28 mouse cellular contexts compared by ENCODE assay signal in genomic region chr7:19500420-19501363, GRCm38 (mm10). TPM values are rescaled to one million over a fixed set of nuclear protein-coding genes. Genes with fewer than 3 reads are reported as not detected.
A peak's percentile ranks its signal among the peaks of the same experiment; 100 is the strongest.
DNase-seq lines count a peak whose midpoint lies in the region; ATAC-seq lines count a peak whose summit lies in the region.
"Had no signal": no experiment of that assay in that cellular context is flagged by ENCODE, and none has a peak within 500 bp of the region (broad histone marks: within the 10 kb centered on the region; RNA-seq: fewer than 3 reads in every experiment).

No protein-coding gene starts in this region.

- H3K4me1 ChIP-seq in midbrain, embryonic 14.5 days (ENCODE audit: control insufficient read depth, insufficient read depth, low read length), result no peaks in the 10 kb centered on the region
- H3K4me1 ChIP-seq: forebrain, embryonic 13.5 days; hindbrain, embryonic 15.5 days; midbrain, embryonic 13.5 days; neural tube, embryonic 15.5 days had no signal

- H3K9ac ChIP-seq in midbrain, embryonic 14.5 days (replicated peaks; ENCODE audit: low read length), result no peak overlapping the region
- H3K9ac ChIP-seq: embryonic facial prominence, embryonic 13.5 days; forebrain, embryonic 13.5 days; heart, embryonic 15.5 days; hindbrain, embryonic 15.5 days; midbrain, embryonic 13.5 days; neural tube, embryonic 15.5 days had no signal

- H3K27me3 ChIP-seq in midbrain, embryonic 14.5 days (ENCODE audit: control insufficient read depth, insufficient read depth, low read length), result no peaks in the 10 kb centered on the region
- H3K27me3 ChIP-seq: embryonic facial prominence, embryonic 13.5 days; forebrain, embryonic 13.5 days; heart, embryonic 15.5 days; megakaryocyte, embryonic 14.5 days; midbrain, embryonic 13.5 days; neural tube, embryonic 15.5 days; Patski had no signal

- ATAC-seq in granulocyte monocyte progenitor cell, adult 5-6 weeks (replicated peaks; ENCODE audit: poor library complexity, severe bottlenecking), result peak; percentile 54
- peak; percentile 42 for ATAC-seq in monocyte, adult 5-6 weeks (replicated peaks; ENCODE audit: insufficient number of reproducible peaks, low FRiP score, low TSS enrichment, poor library complexity, severe bottlenecking)
- no peak for ATAC-seq in midbrain, embryonic 14.5 days (ENCODE audit: low FRiP score, low TSS enrichment)
- ATAC-seq: CD4-positive, CD25-positive, alpha-beta regulatory T cell, adult 4 months; forebrain, embryonic 13.5 days; intestine, embryonic 16.5 days; lung, postnatal 0 days; midbrain, embryonic 13.5 days; Patski had no signal

- no peaks in the 10 kb centered on the region for H3K9me3 ChIP-seq in midbrain, embryonic 14.5 days (ENCODE audit: control insufficient read depth, low read length)
- H3K9me3 ChIP-seq: embryonic facial prominence, embryonic 13.5 days; forebrain, embryonic 13.5 days; heart, embryonic 15.5 days; hindbrain, embryonic 15.5 days; megakaryocyte, embryonic 14.5 days; midbrain, embryonic 13.5 days; neural tube, embryonic 15.5 days had no signal

- H3K27ac ChIP-seq in midbrain, embryonic 14.5 days (replicated peaks; ENCODE audit: low read depth, low read length), result no peak overlapping the region
- H3K27ac ChIP-seq: embryonic facial prominence, embryonic 13.5 days; forebrain, embryonic 13.5 days; heart, embryonic 15.5 days; hindbrain, embryonic 15.5 days; midbrain, embryonic 13.5 days; neural tube, embryonic 15.5 days had no signal

- 78% methylated on average over 12 of the region's 12 CpGs for WGBS in midbrain, embryonic 14.5 days

- intact Hi-C loops in gastrocnemius, postnatal 14 days (cut with DNase I; ENCODE audit: low total_unique reads), result no loop called here

- H3K4me2 ChIP-seq in midbrain, embryonic 14.5 days (ENCODE audit: low read length), result no peak overlapping the region
- H3K4me2 ChIP-seq: embryonic facial prominence, embryonic 13.5 days; forebrain, embryonic 13.5 days; heart, embryonic 15.5 days; hindbrain, embryonic 15.5 days; midbrain, embryonic 13.5 days; neural tube, embryonic 15.5 days had no signal

- DNase-seq in gastrocnemius, postnatal 14 days, result peak; percentile 2
- DNase-seq in gastrocnemius, adult 18-20 months (ENCODE audit: low spot score), result no peak
- peak; percentile 93 for DNase-seq in 416B (ENCODE audit: low read depth)
- no peak for DNase-seq in midbrain, embryonic 14.5 days
- no peak for DNase-seq in yolk sac, embryonic 10.5 days (ENCODE audit: low spot score)
- no peak for DNase-seq in Muller cell, postnatal 12 days (ENCODE audit: inconsistent ontology term)
- DNase-seq: cerebellum, adult 2 months; cerebellum, postnatal 25 days; embryo, embryonic 11 days; gastrocnemius, postnatal 10 days; heart, postnatal 36 days; kidney, postnatal 4 days; layer of hippocampus, adult 9-11 months had no signal

- H3K4me3 ChIP-seq in midbrain, embryonic 14.5 days (replicated peaks; ENCODE audit: low read depth, low read length), result no peak overlapping the region
- H3K4me3 ChIP-seq: embryonic facial prominence, embryonic 13.5 days; erythroblast, embryonic 14.5 days; forebrain, embryonic 13.5 days; heart, embryonic 15.5 days; hindbrain, embryonic 15.5 days; megakaryocyte, embryonic 14.5 days; midbrain, embryonic 13.5 days; neural tube, embryonic 15.5 days had no signal

- no peaks in the 10 kb centered on the region for H3K36me3 ChIP-seq in midbrain, embryonic 14.5 days (ENCODE audit: control insufficient read depth, insufficient read depth, low read length)
- H3K36me3 ChIP-seq: embryonic facial prominence, embryonic 13.5 days; heart, embryonic 15.5 days; hindbrain, embryonic 15.5 days; midbrain, embryonic 13.5 days; neural tube, embryonic 15.5 days had no signal

RNA-seq across cellular contexts. Expression of gene Bloc1s3, which starts 7.5 kb away (rescaled TPM):
- 1 to 10 TPM; 1.7 to 2.1 TPM for total RNA-seq in gastrocnemius, postnatal 14 days (2021)
- total RNA-seq in gastrocnemius, adult 18-20 months (2021), result 1 to 10 TPM; 1.9 to 2.2 TPM
- total RNA-seq in granulocyte monocyte progenitor cell, adult 5-6 weeks (2014; fragmentation: Nextera tagmentation), result 3.1 and 4.5 TPM in 2 replicates
- total RNA-seq in granulocyte monocyte progenitor cell, adult 5-6 weeks (2017), result 0.60 and 1.0 TPM in 2 replicates
- total RNA-seq in monocyte, adult 5-6 weeks (2017), result 3.5 to 4.4 TPM (median 4.0 TPM) in 3 replicates
- 2.5 and 6.1 TPM in 2 replicates for polyA plus RNA-seq in midbrain, embryonic 14.5 days (2014; fragmentation: Nextera tagmentation; extraction: Ambion mirVana)

RNA-seq across cellular contexts. Expression of gene Trappc6a, which starts 7.5 kb away (rescaled TPM):
- total RNA-seq in gastrocnemius, postnatal 14 days (2021), result 10 to 100 TPM; 19.9 to 20.0 TPM
- 1 to 10 TPM; 9.0 to 9.4 TPM for total RNA-seq in gastrocnemius, adult 18-20 months (2021)
- total RNA-seq in granulocyte monocyte progenitor cell, adult 5-6 weeks (2014; fragmentation: Nextera tagmentation), result 75.3 and 83.4 TPM in 2 replicates
- 28.2 and 30.6 TPM in 2 replicates for total RNA-seq in granulocyte monocyte progenitor cell, adult 5-6 weeks (2017)
- total RNA-seq in monocyte, adult 5-6 weeks (2017), result 19.9 to 35.2 TPM (median 23.4 TPM) in 3 replicates
- 30.1 and 36.6 TPM in 2 replicates for polyA plus RNA-seq in midbrain, embryonic 14.5 days (2014; fragmentation: Nextera tagmentation; extraction: Ambion mirVana)

RNA-seq across cellular contexts. Expression of gene Nkpd1, which starts 16.9 kb away (rescaled TPM):
- total RNA-seq in gastrocnemius, postnatal 14 days (2021), result not detected
- total RNA-seq in gastrocnemius, adult 18-20 months (2021), result not detected
- not detected in 2 replicates for total RNA-seq in granulocyte monocyte progenitor cell, adult 5-6 weeks (2014; fragmentation: Nextera tagmentation)
- not detected in 2 replicates for total RNA-seq in granulocyte monocyte progenitor cell, adult 5-6 weeks (2017)
- not detected in 3 replicates for total RNA-seq in monocyte, adult 5-6 weeks (2017)
- 0.51 and 0.74 TPM in 2 replicates for polyA plus RNA-seq in midbrain, embryonic 14.5 days (2014; fragmentation: Nextera tagmentation; extraction: Ambion mirVana)
- total RNA-seq: gastrocnemius, postnatal 10 days; heart, postnatal 36 days had no signal
- polyA plus RNA-seq: CD4-positive, CD25-positive, alpha-beta regulatory T cell, adult 4 months; heart, embryonic 15.5 days; liver, embryonic 16.5 days had no signal

RNA-seq across cellular contexts. Expression of gene Exoc3l2, which starts 37.6 kb away (rescaled TPM):
- under 1 TPM; 0.47 to 0.74 TPM for total RNA-seq in gastrocnemius, postnatal 14 days (2021)
- total RNA-seq in gastrocnemius, adult 18-20 months (2021), result 1 to 10 TPM in 1 of 2 experiments, under 1 TPM in 1; 0.57 to 1.5 TPM
- 1.0 and 2.5 TPM in 2 replicates for total RNA-seq in granulocyte monocyte progenitor cell, adult 5-6 weeks (2014; fragmentation: Nextera tagmentation)
- total RNA-seq in granulocyte monocyte progenitor cell, adult 5-6 weeks (2017), result 0.95 TPM in 1 of 2 replicates, not detected in the other
- 0.11 to 1.4 TPM (median 0.49 TPM) in 3 replicates for total RNA-seq in monocyte, adult 5-6 weeks (2017)
- 0.12 and 0.29 TPM in 2 replicates for polyA plus RNA-seq in midbrain, embryonic 14.5 days (2014; fragmentation: Nextera tagmentation; extraction: Ambion mirVana)
- polyA plus RNA-seq: CD4-positive, CD25-positive, alpha-beta regulatory T cell, adult 4 months; Patski had no signal

RNA-seq across cellular contexts. Expression of gene Mark4, which starts 42.1 kb away (rescaled TPM):
- 10 to 100 TPM; 12.6 to 14.1 TPM for total RNA-seq in gastrocnemius, postnatal 14 days (2021)
- total RNA-seq in gastrocnemius, adult 18-20 months (2021), result 10 to 100 TPM; 18.5 to 20.8 TPM
- 9.1 and 10.8 TPM in 2 replicates for total RNA-seq in granulocyte monocyte progenitor cell, adult 5-6 weeks (2014; fragmentation: Nextera tagmentation)
- 2.5 and 3.8 TPM in 2 replicates for total RNA-seq in granulocyte monocyte progenitor cell, adult 5-6 weeks (2017)
- 9.0 to 21.1 TPM (median 9.6 TPM) in 3 replicates for total RNA-seq in monocyte, adult 5-6 weeks (2017)
- polyA plus RNA-seq in midbrain, embryonic 14.5 days (2014; fragmentation: Nextera tagmentation; extraction: Ambion mirVana), result 18.8 and 20.3 TPM in 2 replicates

Comparison
In these comparisons a context has a peak if more than half of its experiments do, and no peak if none do; other contexts are left out.
1. DNase-seq: peak in gastrocnemius, postnatal 14 days (single experiment) and 416B (single experiment); none in gastrocnemius, adult 18-20 months (single experiment), midbrain, embryonic 14.5 days (single experiment), yolk sac, embryonic 10.5 days (single experiment) and Muller cell, postnatal 12 days (single experiment).